Mouse (Mus musculus) lung, postnatal 0 days (tissue): ENCODE results near the gene Fndc3b.

Experiments used
- CTCF ChIP-seq: IDR thresholded peaks from 2 replicates; pipeline ENCODE4 v1.5.1; 2016; ENCODE audit warnings: antibody characterized with exemption, mild to moderate bottlenecking
- EP300 ChIP-seq: IDR thresholded peaks from 2 replicates; pipeline ENCODE4 v1.6.1; 2016; ENCODE audit warnings: antibody characterized with exemption, mild to moderate bottlenecking, control low read depth

- TF ChIP-seq EP300 (no peak), CTCF (no peak)
Observed at GRCm38 (mm10) chr3:27600645-27601044, 110.5 kb downstream of the Fndc3b start.
